Mouse (Mus musculus): ENCODE data around the gene Mfsd12.

Mfsd12 gene

GRCm38 (mm10) chr10:81356352-81356990 is 820 bp upstream of the Mfsd12 start:
- DNase-seq: no peak

- DNase-seq: no peak
These were observed 918 bp downstream of the Mfsd12 start for GRCm38 (mm10) chr10:81358209-81358608.

GRCm38 (mm10) chr10:81358841-81359240 is 1.6 kb downstream of the Mfsd12 start:
- no peak for DNase-seq

GRCm38 (mm10) chr10:81360721-81361120 is 3.4 kb downstream of the Mfsd12 start:
- DNase-seq: no peak

GRCm38 (mm10) chr10:81362336-81362949 is 5.2 kb downstream of the Mfsd12 start:
- DNase-seq: no peak

DNA sequence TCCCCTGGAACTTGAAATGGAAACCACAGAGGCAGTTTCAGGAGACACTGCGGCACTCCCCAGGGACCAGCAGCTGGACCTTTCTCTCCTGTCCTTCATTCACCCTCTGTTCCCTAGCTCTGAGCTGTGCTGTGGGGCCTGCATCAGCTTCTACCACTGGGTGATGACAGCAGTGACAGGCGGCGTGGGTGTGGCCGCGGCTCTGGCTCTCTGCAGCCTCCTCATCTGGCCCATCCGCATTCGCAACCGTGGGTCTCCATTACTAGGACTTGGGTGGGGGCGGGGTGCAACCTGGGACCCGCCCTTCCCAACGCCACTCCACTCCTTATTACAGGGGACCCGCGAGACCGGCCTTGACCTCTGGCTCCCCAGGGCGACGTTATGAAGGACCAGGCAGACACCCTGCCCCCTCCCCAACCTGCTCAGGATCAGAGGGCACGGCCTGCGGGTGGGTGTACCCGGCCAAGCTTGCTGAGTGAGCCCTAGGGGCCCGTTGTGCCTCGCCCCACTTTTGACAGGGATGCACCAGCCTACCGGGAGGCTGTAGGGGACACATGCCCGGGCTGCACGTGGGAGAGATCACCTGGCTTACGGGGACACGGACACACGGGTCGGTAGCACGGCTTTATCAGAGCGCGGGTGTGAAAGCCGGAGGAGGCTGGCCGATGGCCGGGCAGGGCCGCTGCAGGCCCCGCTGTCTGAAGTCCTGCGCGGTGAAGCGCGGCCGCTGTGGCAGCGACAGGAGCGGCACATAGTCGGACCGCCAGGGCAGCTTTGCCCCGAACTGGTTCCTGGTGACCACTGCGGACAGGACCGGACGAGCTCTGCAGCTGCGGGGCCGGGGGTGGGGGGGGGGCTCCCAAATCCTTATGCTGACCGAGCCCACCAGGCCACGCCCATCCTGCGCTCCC is 6.4 kb downstream of the Mfsd12 start:
- no peak for DNase-seq

- DNase-seq: no peak
These were observed 7.4 kb downstream of the Mfsd12 start for GRCm38 (mm10) chr10:81364666-81365065.

- no peak for DNase-seq
These were observed 7.8 kb downstream of the Mfsd12 start for GRCm38 (mm10) chr10:81365073-81365472.

- DNase-seq: no peak
These were observed 8.6 kb downstream of the Mfsd12 start, which contains the start of gene 4930404N11Rik for GRCm38 (mm10) chr10:81365672-81366476. TSS of gene 4930404N11Rik (minus strand) at chr10:81365816.

DNA sequence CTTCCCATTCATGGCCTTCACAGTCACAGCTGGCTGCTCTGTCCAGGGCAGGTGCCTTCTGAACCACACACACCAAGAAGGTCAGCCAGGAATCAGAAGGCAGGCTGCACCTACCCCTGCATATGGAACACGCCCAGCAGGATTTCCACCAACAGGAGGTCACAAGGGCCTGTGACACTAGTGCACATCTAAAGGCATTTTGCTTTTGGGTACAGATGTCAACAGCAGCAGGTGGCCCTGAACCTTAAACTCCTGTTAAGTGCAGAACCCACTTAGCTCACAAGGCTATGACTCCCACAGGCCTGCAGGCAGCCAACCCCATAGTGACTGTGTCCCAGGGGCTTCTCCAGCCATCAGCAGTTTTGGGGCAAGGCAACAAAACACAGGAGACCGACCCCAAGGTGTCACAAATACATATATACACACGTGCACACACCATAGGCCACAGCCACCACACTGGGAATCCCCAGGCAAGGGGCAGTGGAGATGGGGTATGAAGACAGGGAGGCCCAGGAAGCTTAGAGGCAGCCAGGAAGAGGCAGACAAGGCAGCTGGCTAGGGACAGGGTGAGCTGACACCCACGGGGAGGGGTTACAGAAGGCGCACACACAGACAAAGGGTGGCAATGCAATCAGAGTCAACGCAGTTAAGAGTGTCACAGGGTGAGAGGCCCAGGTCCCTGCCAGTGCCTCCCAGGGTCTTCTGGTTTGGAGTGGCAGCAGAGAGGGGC is 9.4 kb downstream of the Mfsd12 start:
- no peak for DNase-seq

DNA sequence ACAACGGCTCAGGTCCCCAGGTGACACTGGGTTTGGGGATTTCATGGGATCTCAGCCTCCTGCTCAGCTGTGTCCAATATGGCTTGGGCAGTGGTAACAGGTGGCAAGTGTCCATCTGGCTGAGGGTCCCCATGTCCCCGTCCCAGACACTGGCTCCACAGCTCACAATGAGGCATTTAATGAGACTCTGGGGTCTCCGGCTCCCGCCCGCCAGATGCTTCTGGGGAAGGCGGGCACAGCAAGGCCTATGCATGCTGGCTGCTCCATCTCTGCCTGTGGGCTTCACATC is 9.9 kb downstream of the Mfsd12 start:
- DNase-seq: no peak

DNA sequence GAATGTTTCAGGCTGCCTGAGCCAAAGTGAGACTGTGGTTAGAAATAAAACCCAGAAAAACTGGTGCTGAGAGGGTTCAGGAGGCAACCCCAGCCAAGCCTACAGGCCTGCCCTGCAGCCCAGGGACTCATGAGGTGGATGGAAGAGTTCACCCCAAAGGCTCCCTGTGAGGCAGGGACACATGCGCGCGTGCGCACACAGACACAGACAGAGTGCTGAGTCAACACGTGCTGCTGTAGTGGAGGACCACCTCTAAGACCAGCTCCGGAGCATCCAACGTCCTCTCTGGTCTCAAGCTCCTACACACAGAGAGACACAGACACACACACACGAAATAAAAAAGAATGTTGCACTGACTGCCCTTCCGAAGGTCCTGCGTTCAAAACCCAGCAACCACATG is 18.0 kb downstream of the Mfsd12 start:
- no peak for DNase-seq

DNA sequence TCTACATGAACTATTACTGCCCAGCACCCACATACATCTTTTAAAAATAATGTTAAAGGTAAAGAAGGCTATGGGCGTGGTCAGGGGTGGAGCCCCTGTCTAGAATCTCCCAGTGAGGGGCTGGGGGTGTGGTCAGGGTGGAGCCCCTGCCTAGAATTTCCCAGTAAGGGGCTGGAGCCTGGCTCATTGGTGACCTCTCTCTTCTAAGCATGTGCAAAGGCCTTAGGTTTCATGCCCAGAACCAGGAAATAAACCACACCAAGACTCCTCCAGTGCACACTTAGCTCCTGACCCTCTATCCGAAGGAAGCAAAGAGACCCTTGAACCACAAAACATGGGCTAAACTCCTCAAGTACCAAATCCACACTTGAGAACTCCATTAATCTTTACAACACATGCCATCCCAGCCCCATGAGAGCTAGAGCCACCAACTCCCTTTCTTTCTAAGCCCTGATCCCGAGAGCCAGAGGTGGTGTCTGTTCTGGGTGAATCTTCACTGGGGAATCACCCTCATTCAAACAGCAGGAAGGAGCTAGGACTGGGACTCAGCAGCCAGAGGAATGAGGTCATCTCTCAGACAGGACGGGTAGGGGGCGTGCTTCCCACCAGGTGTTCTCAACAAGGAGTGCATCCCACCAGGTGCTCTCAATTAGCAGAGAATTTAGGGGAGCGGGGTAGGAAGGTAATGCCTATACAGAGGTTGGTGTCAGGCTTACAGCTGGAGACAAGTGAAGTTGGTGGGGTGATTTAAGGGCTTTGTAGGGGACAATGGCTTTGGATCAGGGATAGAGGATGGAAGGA is 19.5 kb downstream of the Mfsd12 start:
- no peak for DNase-seq

DNA sequence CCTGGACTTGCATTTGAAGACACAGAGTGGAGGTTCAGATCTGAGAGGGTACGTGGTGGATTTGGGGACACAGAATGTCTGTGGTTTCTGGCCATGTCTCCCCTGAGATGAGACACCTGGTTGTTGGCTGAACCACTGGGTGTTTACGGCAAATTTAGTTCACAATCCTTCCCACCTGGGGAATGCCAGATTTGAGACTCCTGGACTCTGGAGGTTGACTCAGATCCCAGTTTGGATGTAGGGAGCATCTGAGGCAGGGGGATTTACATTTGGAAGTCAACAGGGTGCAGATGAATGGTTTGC is 20.0 kb downstream of the Mfsd12 start:
- DNase-seq: no peak

GRCm38 (mm10) chr10:81377793-81378552 is 20.7 kb downstream of the Mfsd12 start, which contains the start of gene Fzr1:
TSS of gene Fzr1 (minus strand) at chr10:81378516.
- DNase-seq: no peak

- DNase-seq: peak; percentile 100
These were observed 21.4 kb downstream of the Mfsd12 start for GRCm38 (mm10) chr10:81378553-81379182.

- DNase-seq: no peak
These were observed 21.9 kb downstream of the Mfsd12 start for GRCm38 (mm10) chr10:81379183-81379553.

DNA sequence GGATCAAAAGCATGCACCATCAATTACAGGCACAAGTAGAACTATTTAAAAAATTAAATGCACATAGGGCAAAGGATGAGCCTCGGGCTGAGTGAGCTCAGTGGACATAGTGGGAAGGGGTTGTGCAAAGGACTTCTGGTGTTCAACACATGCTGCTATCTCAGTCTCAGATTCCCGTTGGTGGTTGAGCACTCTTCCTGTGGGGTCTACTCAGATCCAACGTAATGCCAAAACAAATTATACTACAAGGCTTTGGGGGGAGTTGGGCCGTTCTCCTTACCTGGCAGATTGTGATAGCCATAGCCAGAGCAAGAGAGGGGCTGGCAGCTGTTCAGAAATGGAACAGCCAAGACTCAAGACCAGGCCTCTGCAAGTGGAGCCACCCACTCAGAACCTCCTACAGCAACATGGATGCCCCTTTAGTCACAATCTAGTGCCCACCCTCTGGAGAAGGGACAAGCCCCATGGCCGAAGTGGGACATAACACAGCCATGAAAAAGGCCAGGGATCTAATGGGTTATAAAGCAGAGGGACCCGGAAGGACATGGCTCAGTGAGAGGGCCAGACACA is 22.6 kb downstream of the Mfsd12 start:
- DNase-seq: no peak

GRCm38 (mm10) chr10:81382039-81382438 is 24.7 kb downstream of the Mfsd12 start:
- DNase-seq: no peak

Measured in cerebellum, adult 18-20 months (tissue).